Mouse (Mus musculus) naive thymus-derived CD4-positive, alpha-beta T cell, adult 2 months (primary cell): ENCODE data around the gene Map2.

Source experiments
- DNase-seq: peaks from one replicate; pipeline ENCODE4 v3.0.0-alpha.2; 2011; ENCODE audit warnings: low read depth

The Map2 gene

GRCm38 (mm10) chr1:66299376-66299775 lies 124.3 kb downstream of the Map2 start:
- DNase-seq = no peak

GRCm38 (mm10) chr1:66320378-66321135 lies 145.5 kb downstream of the Map2 start:
- no peak for DNase-seq

- no peak for DNase-seq
Observed at GRCm38 (mm10) chr1:66321136-66321502, 146.0 kb downstream of the Map2 start.

- no peak for DNase-seq
Observed at GRCm38 (mm10) chr1:66321631-66322142, 146.6 kb downstream of the Map2 start.

GRCm38 (mm10) chr1:66323461-66323860 lies 148.4 kb downstream of the Map2 start:
- DNase-seq = no peak

GRCm38 (mm10) chr1:66324951-66325350 lies 149.9 kb downstream of the Map2 start:
- DNase-seq = no peak

- DNase-seq = no peak
Observed at GRCm38 (mm10) chr1:66328996-66329395, 153.9 kb downstream of the Map2 start.

- no peak for DNase-seq
Observed at GRCm38 (mm10) chr1:66329534-66329933, 154.5 kb downstream of the Map2 start.

- DNase-seq = no peak
Observed at GRCm38 (mm10) chr1:66335724-66336284, 160.7 kb downstream of the Map2 start.

- no peak for DNase-seq
Observed at GRCm38 (mm10) chr1:66339213-66339612, 164.1 kb downstream of the Map2 start.

- DNase-seq = no peak
Observed at GRCm38 (mm10) chr1:66348404-66349165, 173.5 kb downstream of the Map2 start.

GRCm38 (mm10) chr1:66349166-66349835 lies 174.2 kb downstream of the Map2 start:
- no peak for DNase-seq

- DNase-seq = no peak
Observed at GRCm38 (mm10) chr1:66351366-66351765, 176.3 kb downstream of the Map2 start.

- DNase-seq = no peak
Observed at GRCm38 (mm10) chr1:66361799-66362198, 186.7 kb downstream of the Map2 start.

GRCm38 (mm10) chr1:66363285-66363684 lies 188.2 kb downstream of the Map2 start:
- no peak for DNase-seq

GRCm38 (mm10) chr1:66364386-66364785 lies 189.3 kb downstream of the Map2 start:
- no peak for DNase-seq

GRCm38 (mm10) chr1:66365600-66365999 lies 190.5 kb downstream of the Map2 start:
- no peak for DNase-seq

GRCm38 (mm10) chr1:66369486-66369885 lies 194.4 kb downstream of the Map2 start:
- no peak for DNase-seq

- DNase-seq = no peak
Observed at GRCm38 (mm10) chr1:66371371-66371770, 196.3 kb downstream of the Map2 start.

- no peak for DNase-seq
Observed at GRCm38 (mm10) chr1:66386321-66386720, 211.2 kb downstream of the Map2 start.

GRCm38 (mm10) chr1:66386751-66387452 lies 211.8 kb downstream of the Map2 start:
- no peak for DNase-seq

- no peak for DNase-seq
Observed at GRCm38 (mm10) chr1:66388561-66388960, 213.5 kb downstream of the Map2 start.
